Mouse (Mus musculus): ENCODE data around the gene Olfr1167. TPM values are rescaled to one million over a fixed set of nuclear protein-coding genes. Genes with fewer than 3 reads are reported as not detected.
"Not testable (repeated sequence)": the region's sequence is repeated elsewhere in the genome, so short reads cannot be mapped to it uniquely, and the experiment has no call there.

Gene Olfr1167
- not detected for total RNA-seq (2022)

DNA sequence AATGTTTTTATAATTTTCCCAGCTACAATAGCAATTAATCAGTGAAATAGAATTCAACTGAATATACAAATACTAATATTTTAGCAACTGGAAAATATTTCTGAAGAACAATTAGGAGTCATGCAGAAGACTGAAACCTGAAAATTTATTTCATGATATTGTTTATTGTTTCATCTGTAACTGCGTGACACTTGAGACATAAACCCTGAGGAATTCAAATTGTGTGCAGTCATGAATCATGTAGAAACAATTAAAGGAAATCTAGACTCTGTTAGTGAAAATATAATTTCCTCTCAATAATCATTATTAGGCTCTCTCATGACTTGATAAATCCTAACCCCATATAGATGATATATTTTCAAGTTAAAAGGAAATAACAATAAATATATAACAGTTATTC is at the start of gene Olfr1167:
Olfr1167 (minus strand) TSS at position 101 of the 400 bp plus-strand sequence.
- not testable (repeated sequence) for DNase-seq (ENCODE audit: low spot score in 2 of 2)

GRCm38 (mm10) chr2:88181580-88181979 is 26.6 kb upstream of the Olfr1167 start, which contains the start of gene Olfr1168:
Olfr1168 (plus strand) TSS chr2:88181880.
- no peak for DNase-seq (ENCODE audit: low spot score in 2 of 2)

DNA sequence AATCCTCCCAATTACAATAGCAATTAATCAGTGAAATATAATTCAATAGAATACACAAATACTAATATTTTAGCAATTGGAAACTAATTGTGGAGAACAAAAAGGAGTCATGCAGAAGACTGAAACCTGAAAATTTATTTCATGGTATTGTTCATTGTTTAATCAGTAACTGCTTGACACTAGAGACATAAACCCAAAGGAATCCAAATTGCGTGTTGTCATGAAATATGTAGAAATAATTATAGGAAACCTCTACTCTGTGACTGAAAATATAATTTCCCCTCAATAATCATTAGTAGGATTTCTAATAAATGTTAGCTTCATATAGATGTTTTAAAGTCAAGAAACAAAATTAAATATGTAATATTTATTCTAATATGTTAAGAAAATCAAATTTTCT is 26.8 kb downstream of the Olfr1167 start, which contains the start of gene Olfr1166:
Olfr1166 (minus strand) TSS at position 101 of the 400 bp plus-strand sequence.
- no peak for DNase-seq (ENCODE audit: low spot score in 2 of 2)

Other genes with a start within 250 kb of the Olfr1167 start
- not detected for gene Olfr1155, start 210.1 kb downstream of the Olfr1167 start, total RNA-seq (2022)
- gene Olfr1156, start 202.1 kb downstream of the Olfr1167 start, total RNA-seq (2022): under 1 TPM in 3 of 4 experiments, not detected in 1; 0.14 to 0.23 (median 0.22) TPM
- not detected for gene Olfr1157, start 186.9 kb downstream of the Olfr1167 start, total RNA-seq (2022)
- not detected for gene Olfr74, start 180.5 kb downstream of the Olfr1167 start, total RNA-seq (2022)
- gene Olfr1158, start 165.1 kb downstream of the Olfr1167 start, total RNA-seq (2022): not detected
- not detected for gene Olfr1160, start 146.9 kb downstream of the Olfr1167 start, total RNA-seq (2022)
- not detected for gene Olfr1161, start 132.4 kb downstream of the Olfr1167 start, total RNA-seq (2022)
- gene Olfr73, start 117.5 kb downstream of the Olfr1167 start, total RNA-seq (2022): not detected
- not detected for gene Olfr1162, start 104.1 kb downstream of the Olfr1167 start, total RNA-seq (2022)
- not detected for gene Olfr1163, start 83.4 kb downstream of the Olfr1167 start, total RNA-seq (2022)
- not detected for gene Olfr1164, start 61.2 kb downstream of the Olfr1167 start, total RNA-seq (2022)
- gene Olfr1166, start 26.9 kb downstream of the Olfr1167 start, total RNA-seq (2022): not detected
- gene Olfr1168, start 26.7 kb upstream of the Olfr1167 start, total RNA-seq (2022): not detected
- not detected for gene Olfr1170, start 73.1 kb upstream of the Olfr1167 start, total RNA-seq (2022)
- gene Olfr1173, start 124.7 kb upstream of the Olfr1167 start, total RNA-seq (2022): not detected
- gene Olfr1174-ps, start 159.9 kb upstream of the Olfr1167 start, total RNA-seq (2022): not detected
- not detected for gene Olfr1175-ps, start 172.0 kb upstream of the Olfr1167 start, total RNA-seq (2022)
- not detected for gene Olfr1176, start 181.5 kb upstream of the Olfr1167 start, total RNA-seq (2022)
- gene Olfr1177-ps, start 191.3 kb upstream of the Olfr1167 start, total RNA-seq (2022): not detected
- not detected for gene Olfr1178, start 231.9 kb upstream of the Olfr1167 start, total RNA-seq (2022)

All from left cerebral cortex, adult 8-10 months (tissue).